Comparison of ENCODE assay signal across 9 mouse cellular contexts in genomic region chr2:153492573-153493392, GRCm38 (mm10). TPM values are rescaled to one million over a fixed set of nuclear protein-coding genes. Genes with fewer than 3 reads are reported as not detected.
DNase-seq lines count a peak whose midpoint lies in the region; ATAC-seq and TF ChIP-seq lines count a peak whose summit lies in the region.
"Had no signal": no experiment of that assay in that cellular context is flagged by ENCODE, and none has a peak within 500 bp of the region (broad histone marks: within the 10 kb centered on the region; RNA-seq: fewer than 3 reads in every experiment).

4930404H24Rik (plus strand) TSS chr2:153492790.

- TF ChIP-seq CTCF in G1E (IDR thresholded peaks at IDR 0.05; ENCODE audit: low read depth, low read length), result no peak

- H3K4me1 ChIP-seq in G1E (ENCODE audit: insufficient read depth, low read depth, low read length), result peaks cover 58% of the 10 kb centered on the region
- H3K4me1 ChIP-seq in lung, embryonic 16.5 days (replicated peaks; ENCODE audit: control insufficient read depth, insufficient read depth, low read length), result peaks cover 24% of the 10 kb centered on the region

- intact Hi-C loops in heart, postnatal 36 days (cut with DNase I), result no loop called here

- H3K4me2 ChIP-seq in lung, embryonic 16.5 days (ENCODE audit: low read depth, low read length), result peak within 1 kb of the TSS; percentile 99

- 2% methylated on average over 73 of the region's 83 CpGs for WGBS in large intestine, adult 2 months
- 1% methylated on average over 61 of the region's 83 CpGs for WGBS in lung, embryonic 16.5 days

- peaks cover 48% of the 10 kb centered on the region for H3K27me3 ChIP-seq in G1E (ENCODE audit: insufficient read depth, low read length)
- H3K27me3 ChIP-seq in lung, embryonic 16.5 days (ENCODE audit: control insufficient read depth, insufficient read depth, low read depth, low read length), result peaks cover 5% of the 10 kb centered on the region; the same call in 1 of the 2 replicates

- H3K27ac ChIP-seq in lung, embryonic 16.5 days (ENCODE audit: low read length), result peak within 1 kb of the TSS; percentile 24; the same call in 1 of the 2 replicates

- no peaks in the 10 kb centered on the region for H3K9me3 ChIP-seq in G1E (replicated peaks)
- no peaks in the 10 kb centered on the region for H3K9me3 ChIP-seq in lung, embryonic 16.5 days (ENCODE audit: control insufficient read depth, low read length)

- peak; percentile 78 for DNase-seq in G1E (ENCODE audit: low spot score)
- DNase-seq in c-Kit-positive CD71-negative TER-119-negative erythroid progenitor cells, embryonic 14.5 days (ENCODE audit: low read depth), result peak; percentile 50
- peak; percentile 59 to 67 for DNase-seq in heart, postnatal 36 days
- DNase-seq in large intestine, adult 2 months (ENCODE audit: low read depth, low spot score), result peak; percentile 32
- peak; percentile 77 for DNase-seq in retina, adult 2 months (ENCODE audit: low read depth, low spot score)
- DNase-seq in thymus, postnatal 14 days, result peak; percentile 91

- ATAC-seq in G1E (ENCODE audit: extremely low read depth, insufficient number of reproducible peaks, low FRiP score, poor library complexity, severe bottlenecking), result no peak
- peak; percentile 36 for ATAC-seq in erythroid progenitor cell, adult 5-6 weeks (replicated peaks; ENCODE audit: low FRiP score, poor library complexity, severe bottlenecking)
- peak; percentile 73 for ATAC-seq in lung, embryonic 16.5 days (ENCODE audit: low read depth)

- H3K4me3 ChIP-seq in G1E (ENCODE audit: low read depth, low read length), result peak within 1 kb of the TSS; percentile 70
- H3K4me3 ChIP-seq in lung, embryonic 16.5 days (ENCODE audit: low read length), result peak within 1 kb of the TSS; percentile 68

- H3K9ac ChIP-seq in lung, embryonic 16.5 days (ENCODE audit: low read length), result peak within 1 kb of the TSS; percentile 79

- peaks cover 8% of the 10 kb centered on the region for H3K36me3 ChIP-seq in G1E (replicated peaks)
- no peaks in the 10 kb centered on the region for H3K36me3 ChIP-seq in lung, embryonic 16.5 days (ENCODE audit: control insufficient read depth, insufficient read depth, low read length)

RNA-seq across cellular contexts. Expression of gene 4930404H24Rik, which starts in this region (rescaled TPM):
- not detected in 2 replicates for total RNA-seq in G1E (2014; fragmentation: Nextera tagmentation)
- total RNA-seq in G1E (2017), result not detected in 2 replicates
- not detected in 2 replicates for polyA plus RNA-seq in G1E (2012)
- not detected in 2 replicates for total RNA-seq in erythroid progenitor cell, adult 5-6 weeks (2015; ENCODE audit: low replicate concordance)
- not detected in 2 replicates for total RNA-seq in erythroid progenitor cell, adult 5-6 weeks (2017; ENCODE audit: low replicate concordance)
- not detected for total RNA-seq in heart, postnatal 36 days (2021)
- polyA plus RNA-seq in large intestine, adult 2 months (2012; rRNA removed), result not detected in 2 replicates
- not detected in 2 replicates for polyA plus RNA-seq in lung, embryonic 16.5 days (2015; fragmentation: Nextera tagmentation; extraction: Ambion mirVana)
- total RNA-seq: left cerebral cortex, adult 8-10 months had no signal

Comparison
In these comparisons a context has a peak if more than half of its experiments do, and no peak if none do; other contexts are left out.
1. Peak in DNase-seq and H3K4me3 ChIP-seq in G1E; RNA of the gene not detected or under 1 TPM.
2. Peak in ATAC-seq in erythroid progenitor cell, adult 5-6 weeks; RNA of the gene not detected or under 1 TPM.
3. Peak in DNase-seq in heart, postnatal 36 days; RNA of the gene not detected or under 1 TPM.
4. Peak in DNase-seq in large intestine, adult 2 months; RNA of the gene not detected or under 1 TPM.
5. Peak in ATAC-seq, H3K4me3 ChIP-seq, H3K27ac ChIP-seq, H3K9ac ChIP-seq and H3K4me2 ChIP-seq in lung, embryonic 16.5 days; RNA of the gene not detected or under 1 TPM.
6. DNase-seq: peak in every context shown above with its lines; median percentile 91 in thymus, postnatal 14 days; 78 in G1E; 77 in retina, adult 2 months; 63 in heart, postnatal 36 days; 50 in c-Kit-positive CD71-negative TER-119-negative erythroid progenitor cells, embryonic 14.5 days; 32 in large intestine, adult 2 months.